Mouse (Mus musculus) frontal cortex, adult 2 months (tissue): ENCODE measurements around the gene Asic1. TPM values are rescaled to one million over a fixed set of nuclear protein-coding genes. Genes with fewer than 3 reads are reported as not detected.
A peak's percentile ranks its signal among the peaks of the same experiment; 100 is the strongest.
"Not testable (repeated sequence)": the region's sequence is repeated elsewhere in the genome, so short reads cannot be mapped to it uniquely, and the experiment has no call there.

Source experiments
- DNase-seq, 2 experiments: peaks; one replicate each; pipeline ENCODE4 v3.0.0; 2022; ENCODE audit warnings: low spot score in 1 of 2; ENCODE audit errors: extremely low spot score in 1 of 2
- polyA plus RNA-seq: library from polyadenylated mRNA; depleted of rRNA; stranded (reverse); fragments of >200 nt; gene quantifications from 2 replicates; pipeline ENCODE4 v1.2.3, GENCODE M21; 2012

The Asic1 gene
- polyA plus RNA-seq, 1 experiment, result 80.7 TPM

GRCm38 (mm10) chr15:99716814-99717213 is 46.6 kb downstream of the Asic1 start:
- DNase-seq, result peak in 1 of 2 experiments; percentile 68

- peak in 1 of 2 experiments; percentile 80 for DNase-seq
Measured at GRCm38 (mm10) chr15:99717386-99718334, 47.5 kb downstream of the Asic1 start, which contains the start of gene Gpd1. Gene Gpd1 (plus strand): TSS chr15:99717515.

GRCm38 (mm10) chr15:99718461-99719021 is 48.4 kb downstream of the Asic1 start:
- DNase-seq, result no peak

- DNase-seq, result no peak
Measured at GRCm38 (mm10) chr15:99719865-99720264, 49.7 kb downstream of the Asic1 start.

GRCm38 (mm10) chr15:99721921-99722743 is 52.0 kb downstream of the Asic1 start:
- no peak for DNase-seq

- no peak for DNase-seq
Measured at GRCm38 (mm10) chr15:99723120-99723514, 52.9 kb downstream of the Asic1 start.

GRCm38 (mm10) chr15:99723515-99724291 is 53.5 kb downstream of the Asic1 start:
- peak in 1 of 2 experiments; percentile 71 for DNase-seq

GRCm38 (mm10) chr15:99724292-99725021 is 54.3 kb downstream of the Asic1 start:
- DNase-seq, result peak in 1 of 2 experiments; percentile 76

- DNase-seq, result peak; percentile 98 to 99
Measured at GRCm38 (mm10) chr15:99725341-99726155, 55.4 kb downstream of the Asic1 start, which contains the start of gene Cox14. Gene Cox14 (plus strand): TSS chr15:99725618.

GRCm38 (mm10) chr15:99726549-99726948 is 56.4 kb downstream of the Asic1 start:
- no peak for DNase-seq

GRCm38 (mm10) chr15:99727039-99727438 is 56.9 kb downstream of the Asic1 start:
- not testable (repeated sequence) for DNase-seq

- DNase-seq, result no peak
Measured at GRCm38 (mm10) chr15:99727525-99727924, 57.4 kb downstream of the Asic1 start.

GRCm38 (mm10) chr15:99728211-99728610 is 58.0 kb downstream of the Asic1 start:
- DNase-seq, result no peak

GRCm38 (mm10) chr15:99729056-99729783 is 59.1 kb downstream of the Asic1 start:
- DNase-seq, result no peak

GRCm38 (mm10) chr15:99731167-99731566 is 61.0 kb downstream of the Asic1 start:
- DNase-seq, result no peak

GRCm38 (mm10) chr15:99731678-99732077 is 61.5 kb downstream of the Asic1 start:
- DNase-seq, result no peak

GRCm38 (mm10) chr15:99733186-99733585 is 63.0 kb downstream of the Asic1 start:
- DNase-seq, result no peak

GRCm38 (mm10) chr15:99735631-99736030 is 65.5 kb downstream of the Asic1 start:
- DNase-seq, result peak; percentile 100
